Mouse (Mus musculus): ENCODE measurements around the gene Mrps14. TPM values are rescaled to one million over a fixed set of nuclear protein-coding genes. Genes with fewer than 3 reads are reported as not detected.

The Mrps14 gene
- polyA plus RNA-seq, 1 experiment from 2014 or later: 177 TPM

GRCm38 (mm10) chr1:160205486-160205885 is 10.5 kb downstream of the Mrps14 start:
- Histone ChIP-seq H3K36me3 (peaks cover 59% of the 10 kb centered on the region), H3K9me3 (no peaks in the 10 kb centered on the region), H3K4me1 (peaks cover 3% of the 10 kb centered on the region), H3K4me2 (replicated peaks) (no peak overlapping the region), H3K27ac (no peak overlapping the region), H3K27me3 (replicated peaks) (no peaks in the 10 kb centered on the region), H3K4me3 (no peak overlapping the region), H3K9ac (no peak overlapping the region)
- no peak for ATAC-seq (ENCODE audit: low FRiP score, low read depth)

- Histone ChIP-seq H3K9ac (no peak overlapping the region), H3K36me3 (peaks cover 30% of the 10 kb centered on the region), H3K4me2 (replicated peaks) (peak overlapping the region; percentile 25), H3K4me3 (no peak overlapping the region), H3K4me1 (peaks cover 13% of the 10 kb centered on the region), H3K27me3 (replicated peaks) (no peaks in the 10 kb centered on the region), H3K27ac (no peak overlapping the region), H3K9me3 (no peaks in the 10 kb centered on the region)
- 35% methylated on average over 2 of the region's 2 CpGs for WGBS
- no peak for ATAC-seq (ENCODE audit: low FRiP score, low read depth)
Measured at GRCm38 (mm10) chr1:160209844-160210243, 14.8 kb downstream of the Mrps14 start.

- no peak for ATAC-seq (ENCODE audit: low FRiP score, low read depth)
- 70% methylated on average over 3 of the region's 3 CpGs for WGBS
- Histone ChIP-seq H3K9ac (no peak overlapping the region), H3K4me2 (replicated peaks) (peak overlapping the region; percentile 70), H3K4me3 (0 out of 2 replicates have a peak overlapping the region, but pooled peaks have one; percentile 89), H3K36me3 (peaks cover 24% of the 10 kb centered on the region), H3K4me1 (peaks cover 13% of the 10 kb centered on the region), H3K27ac (no peak overlapping the region), H3K27me3 (replicated peaks) (no peaks in the 10 kb centered on the region), H3K9me3 (no peaks in the 10 kb centered on the region)
Measured at GRCm38 (mm10) chr1:160210566-160210965, 15.6 kb downstream of the Mrps14 start.

- Histone ChIP-seq H3K9ac (peak overlapping the region; percentile 89), H3K4me2 (replicated peaks) (peak overlapping the region; percentile 70), H3K4me3 (peak overlapping the region; percentile 89), H3K36me3 (peaks cover 13% of the 10 kb centered on the region), H3K27me3 (replicated peaks) (no peaks in the 10 kb centered on the region), H3K27ac (no peak overlapping the region), H3K4me1 (peaks cover 13% of the 10 kb centered on the region), H3K9me3 (no peaks in the 10 kb centered on the region)
- 3% methylated on average over 8 of the region's 8 CpGs for WGBS
- ATAC-seq (ENCODE audit: low FRiP score, low read depth): no peak
Measured at GRCm38 (mm10) chr1:160211597-160212122, 16.6 kb downstream of the Mrps14 start.

DNA sequence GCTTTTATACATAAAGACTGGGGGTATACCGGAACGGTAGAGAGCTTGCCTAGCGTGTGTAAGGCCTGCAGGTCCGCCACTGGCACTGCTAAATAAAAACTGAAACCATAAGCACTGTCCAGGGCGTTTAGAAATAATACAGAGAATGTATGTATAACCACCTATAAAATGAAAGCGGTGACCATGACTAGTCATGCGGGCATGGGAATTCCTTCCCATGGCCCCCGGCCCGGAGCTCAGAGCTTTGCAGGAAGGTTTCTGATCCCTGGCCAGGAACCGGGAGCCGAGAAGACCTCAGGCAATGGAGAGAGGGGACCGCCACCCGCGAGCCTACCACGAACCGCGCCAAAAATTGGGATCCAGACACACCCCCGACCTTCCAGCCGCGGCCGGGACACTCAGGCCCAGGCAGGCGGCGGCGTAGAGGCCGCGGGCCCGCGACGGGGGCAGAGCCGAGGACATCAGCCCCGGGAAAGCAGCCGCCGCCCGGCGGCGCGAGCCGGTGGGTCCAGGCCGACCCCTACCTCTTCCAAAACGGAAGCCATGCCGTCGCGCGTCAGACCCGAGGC is 17.2 kb downstream of the Mrps14 start:
- peak; percentile 78 for ATAC-seq (ENCODE audit: low FRiP score, low read depth)
- Histone ChIP-seq H3K4me1 (peaks cover 13% of the 10 kb centered on the region), H3K27ac (peak overlapping the region; percentile 87), H3K9me3 (no peaks in the 10 kb centered on the region), H3K4me2 (replicated peaks) (peak overlapping the region; percentile 70), H3K4me3 (peak overlapping the region; percentile 89), H3K9ac (peak overlapping the region; percentile 89), H3K27me3 (replicated peaks) (no peaks in the 10 kb centered on the region), H3K36me3 (peaks cover 8% of the 10 kb centered on the region)
- WGBS: under 1% methylated on average over 45 of the region's 45 CpGs

- Histone ChIP-seq H3K9me3 (no peaks in the 10 kb centered on the region), H3K4me3 (peak within 1 kb of the TSS; percentile 89), H3K4me2 (replicated peaks) (peak within 1 kb of the TSS; percentile 70), H3K4me1 (peaks cover 13% of the 10 kb centered on the region), H3K36me3 (no peaks in the 10 kb centered on the region), H3K27me3 (replicated peaks) (no peaks in the 10 kb centered on the region), H3K27ac (peak within 1 kb of the TSS; percentile 94), H3K9ac (peak within 1 kb of the TSS; percentile 89)
- WGBS: under 1% methylated on average over 76 of the region's 76 CpGs
- ATAC-seq (ENCODE audit: low FRiP score, low read depth): peak; percentile 99
Measured at GRCm38 (mm10) chr1:160212703-160213669, 18.0 kb downstream of the Mrps14 start, which contains the start of gene Cacybp. Gene Cacybp, minus strand, starts transcription at chr1:160212875.

- H3K36me3 ChIP-seq: no peaks in the 10 kb centered on the region
- H3K4me2 ChIP-seq (replicated peaks): peak overlapping the region; percentile 70
- no peaks in the 10 kb centered on the region for H3K27me3 ChIP-seq (replicated peaks)
- H3K27ac ChIP-seq: no peak overlapping the region
- H3K4me1 ChIP-seq: peaks cover 13% of the 10 kb centered on the region
- H3K9me3 ChIP-seq: no peaks in the 10 kb centered on the region
- 55% methylated on average over 7 of the region's 7 CpGs for WGBS
- H3K4me3 ChIP-seq: no peak overlapping the region
- no peak overlapping the region for H3K9ac ChIP-seq
- no peak for ATAC-seq (ENCODE audit: low FRiP score, low read depth)
Measured at GRCm38 (mm10) chr1:160214171-160214570, 19.2 kb downstream of the Mrps14 start.

GRCm38 (mm10) chr1:160217898-160218297 is 22.9 kb downstream of the Mrps14 start:
- Histone ChIP-seq H3K27ac (no peak overlapping the region), H3K9ac (no peak overlapping the region), H3K4me1 (no peaks in the 10 kb centered on the region), H3K27me3 (replicated peaks) (no peaks in the 10 kb centered on the region), H3K36me3 (no peaks in the 10 kb centered on the region), H3K4me2 (replicated peaks) (no peak overlapping the region), H3K4me3 (no peak overlapping the region), H3K9me3 (no peaks in the 10 kb centered on the region)
- 82% methylated on average over 3 of the region's 3 CpGs for WGBS
- ATAC-seq (ENCODE audit: low FRiP score, low read depth): no peak

GRCm38 (mm10) chr1:160224093-160224492 is 29.1 kb downstream of the Mrps14 start:
- no peak for ATAC-seq (ENCODE audit: low FRiP score, low read depth)
- no peaks in the 10 kb centered on the region for H3K4me1 ChIP-seq
- no peaks in the 10 kb centered on the region for H3K27me3 ChIP-seq (replicated peaks)
- no peak overlapping the region for H3K27ac ChIP-seq
- H3K36me3 ChIP-seq: no peaks in the 10 kb centered on the region
- no peaks in the 10 kb centered on the region for H3K9me3 ChIP-seq
- 71% methylated on average over 2 of the region's 2 CpGs for WGBS
- no peak overlapping the region for H3K4me2 ChIP-seq (replicated peaks)
- no peak overlapping the region for H3K9ac ChIP-seq
- no peak overlapping the region for H3K4me3 ChIP-seq

DNA sequence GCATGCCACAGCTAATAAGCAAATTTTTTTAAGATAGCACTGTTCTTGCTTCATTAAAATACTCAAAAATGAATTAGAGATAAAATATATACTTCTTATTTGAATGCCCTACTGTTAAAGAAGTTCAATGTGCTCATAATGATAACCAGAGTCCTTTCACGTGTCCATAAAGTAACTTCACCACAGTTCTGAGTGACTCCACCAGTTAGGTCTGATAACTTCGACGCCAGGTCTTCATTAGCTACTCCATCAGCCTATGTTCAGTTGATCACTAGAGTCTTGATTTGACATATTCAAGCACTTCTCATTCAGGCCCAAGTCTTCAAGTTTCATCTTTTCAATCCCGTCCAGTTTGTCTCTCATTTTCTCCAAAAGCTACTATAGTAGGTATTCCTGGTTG is 32.2 kb downstream of the Mrps14 start:
- H3K4me1 ChIP-seq: no peaks in the 10 kb centered on the region
- ATAC-seq (ENCODE audit: low FRiP score, low read depth): no peak

GRCm38 (mm10) chr1:160227850-160228249 is 32.8 kb downstream of the Mrps14 start:
- no peaks in the 10 kb centered on the region for H3K27me3 ChIP-seq (replicated peaks)
- no peak overlapping the region for H3K4me2 ChIP-seq (replicated peaks)
- H3K36me3 ChIP-seq: no peaks in the 10 kb centered on the region
- H3K4me3 ChIP-seq: no peak overlapping the region
- H3K9me3 ChIP-seq: no peaks in the 10 kb centered on the region
- H3K27ac ChIP-seq: no peak overlapping the region
- H3K4me1 ChIP-seq: no peaks in the 10 kb centered on the region
- no peak overlapping the region for H3K9ac ChIP-seq
- no peak for ATAC-seq (ENCODE audit: low FRiP score, low read depth)

More for the DNA sequence above, 32.2 kb downstream of the Mrps14 start:
- Histone ChIP-seq H3K36me3 (no peaks in the 10 kb centered on the region), H3K9ac (no peak overlapping the region), H3K27me3 (replicated peaks) (no peaks in the 10 kb centered on the region), H3K4me2 (replicated peaks) (no peak overlapping the region), H3K4me3 (no peak overlapping the region), H3K27ac (no peak overlapping the region), H3K9me3 (no peaks in the 10 kb centered on the region)
- WGBS: 90% methylated on average over 4 of the region's 4 CpGs

GRCm38 (mm10) chr1:160231013-160231412 is 36.0 kb downstream of the Mrps14 start:
- Histone ChIP-seq H3K4me2 (replicated peaks) (no peak overlapping the region), H3K4me1 (no peaks in the 10 kb centered on the region), H3K9me3 (no peaks in the 10 kb centered on the region), H3K27me3 (replicated peaks) (no peaks in the 10 kb centered on the region), H3K36me3 (no peaks in the 10 kb centered on the region), H3K4me3 (no peak overlapping the region), H3K27ac (no peak overlapping the region), H3K9ac (no peak overlapping the region)
- WGBS: 70% methylated on average over 4 of the region's 4 CpGs
- no peak for ATAC-seq (ENCODE audit: low FRiP score, low read depth)

All from neural tube, embryonic 12.5 days (tissue).